Mouse (Mus musculus) thymus, postnatal 14 days (tissue): ENCODE results near the gene Gabra2.

Experiments used
- DNase-seq: peaks from one replicate; pipeline ENCODE4 v3.0.0; 2021

Gabra2 gene

DNA sequence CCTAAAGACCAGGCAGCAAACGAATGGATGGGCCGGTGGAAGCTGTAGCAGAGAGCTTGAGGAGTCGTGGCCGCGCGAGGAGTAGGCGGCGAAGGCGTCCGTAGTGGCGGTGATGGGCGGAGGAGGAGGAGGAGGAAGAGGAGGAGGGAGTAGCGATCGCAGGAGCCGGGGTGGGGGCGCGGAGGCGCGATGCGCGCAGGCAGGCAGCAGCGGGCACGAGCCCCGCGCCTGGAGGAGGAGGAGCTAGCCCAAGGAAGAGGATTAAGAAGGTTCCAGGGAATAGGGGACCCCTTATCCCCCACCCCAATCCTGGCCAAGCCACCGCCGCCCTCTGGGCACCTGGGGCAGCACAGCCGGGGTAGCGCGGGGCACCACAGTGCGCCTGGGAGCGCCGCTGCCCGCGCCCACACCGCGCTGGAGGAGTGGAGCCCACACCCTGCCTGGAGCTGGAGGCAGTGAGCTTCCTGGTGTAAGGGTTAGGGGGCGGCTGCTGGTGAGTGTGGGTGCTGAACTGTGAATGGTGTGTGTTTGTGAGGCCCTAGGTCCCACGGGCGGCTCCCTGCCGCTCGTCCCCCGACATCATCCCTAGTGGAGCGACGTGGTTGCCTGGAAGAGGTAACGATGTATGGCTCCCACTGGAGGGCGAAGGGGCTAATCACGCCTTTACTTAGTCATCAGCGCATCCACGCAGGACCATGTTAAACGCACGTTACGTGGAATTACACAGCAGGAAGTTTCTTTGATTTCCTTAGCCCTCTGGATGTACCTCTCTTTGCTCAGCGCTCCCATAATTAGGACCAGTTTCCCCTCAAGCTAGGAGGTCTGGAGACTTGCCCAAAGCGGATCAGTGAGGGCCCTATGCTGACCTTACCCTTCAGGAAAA lies at the start of gene Gabra2:
Gene Gabra2 (minus strand): TSS at position 125 of the 883 bp plus-strand sequence.
- DNase-seq = no peak

- DNase-seq = no peak
These were observed 41.0 kb upstream of the Gabra2 start for GRCm38 (mm10) chr5:71136691-71137090.

DNA sequence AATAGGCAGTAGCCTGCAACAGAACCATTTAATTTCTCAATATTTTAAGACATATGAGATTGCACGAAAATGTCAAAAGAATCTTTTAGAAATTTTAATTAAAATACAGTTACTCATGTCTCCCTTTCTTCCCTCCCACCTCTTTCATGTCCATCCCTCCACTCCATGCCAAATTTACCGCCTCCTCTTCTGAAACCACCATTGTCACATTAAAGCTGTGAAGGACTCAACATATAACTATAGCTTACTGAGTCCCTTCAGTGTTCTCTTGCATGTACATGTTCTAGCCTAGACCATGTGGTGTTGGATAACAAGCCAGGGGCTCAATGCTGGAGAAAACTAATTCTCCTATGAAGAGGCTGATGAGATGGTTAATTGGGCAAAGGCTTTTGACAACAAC lies 40.2 kb upstream of the Gabra2 start:
- DNase-seq = no peak

DNA sequence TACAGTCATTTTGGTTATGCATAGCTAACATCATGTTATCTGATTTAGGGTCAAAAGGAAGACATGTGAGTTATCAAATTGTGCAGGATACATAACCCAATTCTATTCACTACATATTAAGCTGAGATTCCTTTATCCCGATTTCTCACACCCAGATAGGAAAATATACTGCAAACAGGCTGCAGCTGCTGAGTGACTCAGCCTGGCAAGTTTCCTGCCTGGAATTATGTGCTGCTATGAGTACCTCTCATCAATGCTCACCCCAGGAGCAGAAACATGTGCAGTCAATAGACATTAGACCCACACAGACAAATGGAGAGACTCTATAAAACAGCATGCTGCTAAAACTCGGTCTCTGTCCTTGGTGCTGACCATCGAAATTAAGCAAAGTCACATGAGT lies 32.1 kb upstream of the Gabra2 start:
- no peak for DNase-seq

GRCm38 (mm10) chr5:71115216-71115615 lies 19.6 kb upstream of the Gabra2 start:
- DNase-seq = no peak

- DNase-seq = no peak
These were observed 469 bp downstream of the Gabra2 start for GRCm38 (mm10) chr5:71095180-71095579.

- no peak for DNase-seq
These were observed 873 bp downstream of the Gabra2 start for GRCm38 (mm10) chr5:71094776-71095175.

DNA sequence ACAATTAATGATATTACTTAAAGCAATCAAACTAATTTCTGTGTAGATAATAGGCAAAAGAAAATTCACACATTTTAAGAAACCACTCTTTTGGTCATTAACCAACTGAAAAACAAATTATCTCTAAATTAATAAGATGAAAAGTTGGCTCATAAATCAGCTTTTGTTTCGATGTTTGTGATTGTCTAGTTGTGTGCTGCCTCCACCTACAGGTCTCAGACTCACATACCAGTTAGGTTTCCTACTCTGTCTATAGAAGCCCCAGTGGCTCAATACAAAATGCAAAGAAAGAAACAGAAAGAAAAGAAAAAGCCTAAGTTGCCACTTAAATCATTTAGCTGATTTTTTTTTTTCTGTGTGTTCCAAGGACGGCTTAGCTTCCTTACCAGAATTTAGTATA lies 1.8 kb downstream of the Gabra2 start:
- no peak for DNase-seq

DNA sequence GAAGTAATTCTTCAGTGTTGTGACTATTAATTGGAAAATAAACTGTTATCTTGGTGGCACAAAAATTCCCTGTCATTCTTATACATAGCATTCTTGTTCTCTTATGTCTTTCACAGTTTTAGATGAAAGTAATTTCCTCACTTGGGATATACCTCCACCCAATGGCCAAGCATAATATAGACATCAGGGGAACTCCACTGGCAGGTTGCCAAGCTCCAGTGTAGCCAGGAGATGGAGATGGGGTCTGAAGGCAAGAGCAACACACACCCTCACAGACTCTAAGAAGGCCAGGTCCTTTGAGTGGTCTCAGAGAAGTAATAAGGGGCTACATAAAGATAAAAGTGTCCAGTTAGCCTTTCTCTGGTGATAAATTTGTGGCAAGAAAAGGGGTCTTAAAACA lies 3.2 kb downstream of the Gabra2 start:
- no peak for DNase-seq

DNA sequence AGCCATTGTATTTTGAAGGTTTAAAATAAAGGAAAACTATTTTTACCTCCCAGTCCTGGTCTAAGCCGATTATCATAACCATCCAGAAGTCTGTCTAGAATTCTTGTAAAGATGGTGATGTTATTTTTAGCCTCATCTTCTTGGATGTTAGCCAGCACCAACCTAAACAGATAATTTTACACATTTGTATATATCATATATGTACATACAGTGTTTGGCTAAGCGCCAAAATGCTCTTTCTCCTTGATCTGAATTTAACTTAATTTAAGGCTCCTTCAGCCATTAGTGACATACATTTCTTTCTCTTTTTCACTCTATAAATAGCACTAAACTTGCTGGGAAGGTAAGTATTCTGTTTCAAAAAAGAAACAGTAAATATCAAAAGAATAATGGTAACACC lies 3.7 kb downstream of the Gabra2 start:
- DNase-seq = no peak

DNA sequence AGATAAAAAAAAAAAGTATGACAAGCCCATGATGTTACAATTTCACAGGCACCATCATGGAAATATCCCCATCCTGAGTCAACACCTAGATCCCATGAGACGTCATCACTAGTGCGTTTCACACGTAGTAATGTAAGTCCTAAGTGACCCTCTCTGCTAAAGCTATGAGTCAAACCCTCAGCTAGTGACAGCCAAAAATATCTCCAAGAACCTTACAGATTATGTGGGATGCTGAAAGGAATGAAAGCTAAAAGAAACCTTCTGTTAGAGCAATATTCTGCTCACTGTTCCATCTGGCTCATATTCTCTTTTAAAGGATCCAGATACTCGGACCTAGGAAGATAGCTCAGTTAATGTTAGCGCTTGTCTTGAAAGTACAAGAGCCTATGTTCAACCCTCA lies 16.8 kb downstream of the Gabra2 start:
- DNase-seq = no peak

DNA sequence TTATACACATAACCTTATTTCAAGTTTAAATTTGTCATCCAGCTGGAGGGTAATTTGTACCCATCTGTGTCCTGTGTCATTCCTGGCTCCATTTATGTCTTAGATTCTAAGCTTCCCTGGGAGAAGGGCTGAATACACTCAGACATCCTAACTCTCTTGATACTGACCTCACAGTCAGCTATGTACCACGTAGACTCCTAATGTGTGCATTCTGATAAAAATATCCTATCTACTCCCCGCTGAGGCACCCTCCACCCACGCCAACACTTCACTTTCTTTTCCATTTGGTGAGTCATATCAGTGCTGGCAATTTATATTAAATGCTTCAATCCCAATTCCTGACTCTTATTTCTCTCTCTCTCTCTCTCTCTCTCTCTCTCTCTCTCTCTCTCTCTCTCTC lies 34.0 kb downstream of the Gabra2 start:
- DNase-seq = no peak

DNA sequence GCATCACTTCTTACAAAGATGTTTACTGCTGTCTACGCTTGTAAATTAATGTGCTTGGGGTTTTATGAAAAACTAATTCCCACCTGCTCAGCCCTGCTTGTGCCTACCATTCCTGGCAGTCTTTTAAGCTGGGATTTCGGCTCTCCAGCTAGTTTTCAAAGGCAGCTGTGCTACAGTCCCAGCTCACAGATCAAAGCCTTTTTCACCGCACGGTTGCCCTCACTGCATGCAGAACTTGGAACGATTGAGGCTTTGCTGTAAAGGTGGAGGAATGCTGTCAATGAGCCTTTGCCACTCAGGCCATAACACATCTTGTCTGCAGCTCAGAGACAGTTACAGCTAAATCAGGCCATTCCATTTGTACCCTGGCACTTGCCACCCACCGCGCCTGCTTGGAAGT lies 37.6 kb downstream of the Gabra2 start:
- no peak for DNase-seq

DNA sequence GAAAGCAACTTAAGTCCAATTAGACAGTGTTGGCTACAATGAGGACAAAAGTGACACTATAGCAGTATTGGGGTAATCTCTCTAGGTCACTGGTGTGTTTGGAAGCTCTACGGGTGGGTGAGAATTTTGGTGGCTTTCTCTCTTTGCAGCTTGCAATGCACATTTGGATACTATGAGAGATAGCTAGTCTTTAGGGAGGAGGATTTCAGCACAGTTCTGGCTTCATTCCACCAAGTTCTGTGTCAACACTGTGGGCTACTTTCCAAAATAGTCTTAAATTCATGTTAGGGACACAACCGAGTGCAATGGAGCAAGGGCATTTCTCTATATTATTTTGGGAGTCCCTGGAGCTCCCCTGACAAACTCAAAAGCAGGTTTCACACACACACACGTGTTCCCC lies 58.3 kb downstream of the Gabra2 start:
- DNase-seq = no peak

DNA sequence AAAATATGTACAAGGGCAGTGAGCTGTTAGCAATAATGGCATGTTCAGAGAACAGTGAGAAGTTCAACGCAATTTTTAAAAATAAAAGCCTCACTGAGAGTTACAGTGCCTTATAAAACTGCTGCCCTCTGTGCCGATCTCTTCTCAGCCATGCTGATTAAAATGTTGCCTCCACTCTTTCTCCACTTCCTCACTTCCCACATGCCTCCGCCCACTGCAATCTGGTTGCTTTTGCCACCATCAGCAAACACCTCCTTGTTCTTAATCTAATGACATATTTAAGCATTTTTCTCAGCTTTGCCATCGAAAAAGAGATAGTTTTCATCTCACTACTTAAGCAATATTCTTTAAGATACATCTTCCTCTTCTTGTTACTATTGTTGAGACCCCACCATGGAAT lies 69.7 kb downstream of the Gabra2 start:
- no peak for DNase-seq

DNA sequence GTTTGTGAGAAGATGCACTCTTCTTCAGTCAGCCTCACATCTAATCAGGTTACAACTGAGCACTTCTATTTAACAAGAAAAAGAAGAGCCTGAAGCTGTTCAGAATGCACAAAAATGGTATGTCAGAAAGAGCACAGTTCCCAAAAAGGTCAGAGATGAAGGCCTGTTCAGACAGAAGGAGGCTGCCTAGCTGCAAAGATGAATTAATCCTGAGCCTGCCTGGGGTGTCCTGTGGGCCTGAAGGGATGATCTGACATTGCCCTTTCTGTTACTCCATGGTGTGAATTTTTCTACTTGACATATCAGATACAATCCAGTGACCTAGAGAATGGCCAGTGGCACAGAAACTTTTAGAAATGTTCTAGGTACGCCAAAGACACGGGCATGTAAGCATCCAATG lies 83.9 kb downstream of the Gabra2 start:
- DNase-seq = no peak

- DNase-seq = no peak
These were observed 84.4 kb downstream of the Gabra2 start for GRCm38 (mm10) chr5:71011271-71011670.

GRCm38 (mm10) chr5:71010797-71011196 lies 84.9 kb downstream of the Gabra2 start:
- no peak for DNase-seq

DNA sequence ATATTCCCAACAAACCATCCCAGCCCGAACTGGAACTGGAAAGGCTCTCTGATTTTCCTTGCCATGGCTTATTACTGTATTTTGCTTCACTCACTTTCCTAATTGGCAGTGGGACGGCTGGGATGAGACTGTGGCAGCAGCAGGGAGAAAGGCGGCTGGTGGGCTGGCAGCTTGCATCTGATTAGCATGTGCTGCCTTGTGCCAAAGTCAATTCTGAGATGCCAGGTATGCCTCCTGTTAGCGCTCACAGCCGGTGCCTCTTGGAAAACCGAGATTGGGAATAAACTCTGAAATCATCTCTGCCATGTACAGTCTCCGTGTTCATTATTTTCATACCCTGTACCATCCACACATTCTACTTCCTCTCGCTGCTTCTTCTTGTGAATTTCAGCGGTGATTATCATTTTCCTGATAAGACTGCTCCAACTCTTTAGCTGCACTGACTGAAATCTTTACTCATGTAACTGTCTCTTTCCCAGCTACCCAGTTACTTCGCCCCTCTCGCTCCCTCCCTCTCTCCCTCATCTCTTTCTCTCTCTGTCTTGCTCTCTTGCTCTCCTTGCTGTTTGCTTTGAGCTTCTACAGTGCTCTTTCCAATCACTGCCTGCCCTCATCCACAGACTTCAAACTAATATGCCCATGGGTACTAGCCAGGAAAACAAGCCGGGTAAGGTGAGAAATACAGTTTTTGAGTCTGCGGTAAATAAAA lies 99.9 kb downstream of the Gabra2 start:
- DNase-seq = no peak

- DNase-seq = no peak
These were observed 102.4 kb downstream of the Gabra2 start for GRCm38 (mm10) chr5:70993281-70993680.

DNA sequence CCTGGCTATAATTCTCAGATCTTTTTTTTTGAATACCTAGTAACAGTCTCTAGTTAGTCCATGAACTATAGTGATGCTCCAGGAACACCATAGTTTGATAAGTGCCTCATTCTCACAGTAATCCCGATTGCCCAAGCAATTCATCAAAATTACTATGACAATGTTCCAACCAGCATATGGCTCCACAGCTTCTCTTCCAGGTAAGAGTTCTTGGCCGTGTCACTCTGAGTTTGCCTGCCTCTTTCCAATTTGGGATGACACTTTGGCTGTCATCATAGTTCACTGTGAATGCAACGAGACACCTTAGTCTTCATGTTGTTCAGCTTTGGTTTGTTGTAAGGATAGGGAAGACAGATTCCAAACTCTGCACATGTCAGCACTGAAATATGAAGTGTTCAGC lies 104.8 kb downstream of the Gabra2 start:
- DNase-seq = no peak
